Mouse (Mus musculus) kidney, postnatal 0 days (tissue): ENCODE measurements around the gene Sox18. TPM values are rescaled to one million over a fixed set of nuclear protein-coding genes. Genes with fewer than 3 reads are reported as not detected.

Source experiments
- ATAC-seq: fragments of 200-750 bp; cut with Nextera tagmentation; replicated peaks from 2 replicates; pipeline ENCODE4 v1.8.0; 2017; ENCODE audit warnings: low read depth, moderate number of reproducible peaks, moderate TSS enrichment, moderate library complexity; ENCODE audit not compliant: low FRiP score
- DNase-seq: peaks from one replicate; pipeline ENCODE4 v3.0.0-alpha.2; 2016; ENCODE audit warnings: low spot score
- H3K27ac ChIP-seq: fragments of 300-500 bp; sonication (generic); 2 replicates; pipeline ENCODE4 v1.5.1; 2014; ENCODE audit warnings: mild to moderate bottlenecking
- H3K27me3 ChIP-seq: fragments of 300-500 bp; sonication (generic); 2 replicates; pipeline ENCODE4 v1.6.1; 2014; ENCODE audit warnings: low read length, mixed read lengths; ENCODE audit not compliant: insufficient read depth
- H3K36me3 ChIP-seq: fragments of 300-500 bp; sonication (generic); 2 replicates; pipeline ENCODE4 v1.6.1; 2014; ENCODE audit warnings: low read length, mixed read lengths; ENCODE audit not compliant: insufficient read depth
- H3K4me1 ChIP-seq: fragments of 300-500 bp; sonication (generic); replicated peaks from 2 replicates; pipeline ENCODE4 v1.6.1; 2014; ENCODE audit warnings: antibody characterized with exemption, low read length, mixed read lengths; ENCODE audit not compliant: insufficient read depth
- H3K4me2 ChIP-seq: fragments of 300-500 bp; sonication (generic); 2 replicates; pipeline ENCODE4 v1.6.1; 2014; ENCODE audit warnings: mild to moderate bottlenecking, low read length, moderate library complexity, mixed read lengths
- H3K4me3 ChIP-seq: fragments of 300-500 bp; sonication (generic); replicated peaks from 2 replicates; pipeline ENCODE4 v1.5.1; 2014; ENCODE audit warnings: low read depth, low read length
- H3K9ac ChIP-seq: fragments of 300-500 bp; sonication (generic); 2 replicates; pipeline ENCODE4 v1.6.1; 2014; ENCODE audit warnings: low read depth, low read length
- H3K9me3 ChIP-seq: fragments of 300-500 bp; sonication (generic); replicated peaks from 2 replicates; pipeline ENCODE4 v1.6.1; 2016; ENCODE audit warnings: low read length, inconsistent platforms, mixed read lengths
- CTCF ChIP-seq: IDR thresholded peaks from 2 replicates; pipeline ENCODE4 v1.5.1; 2016; ENCODE audit warnings: antibody characterized with exemption, low read depth, mild to moderate bottlenecking, moderate library complexity
- WGBS: fragments of 180-500 bp; shearing (Covaris S2); extraction: QIAGEN DNeasy Blood & Tissue Kit; methylation state at CpG from one replicate; pipeline ENCODE4 v1.1.7; 2014; 5-methylcytosine and 5-hydroxymethylcytosine counted together
- polyA plus RNA-seq: library from polyadenylated mRNA; unstranded; fragments of >200 nt; fragmentation: Nextera tagmentation; extraction: Ambion mirVana; gene quantifications from 2 replicates; pipeline ENCODE4 v1.2.1, GENCODE M21; 2015

Sox18 gene
- polyA plus RNA-seq, 1 experiment from 2014 or later: 62.2 TPM

DNA sequence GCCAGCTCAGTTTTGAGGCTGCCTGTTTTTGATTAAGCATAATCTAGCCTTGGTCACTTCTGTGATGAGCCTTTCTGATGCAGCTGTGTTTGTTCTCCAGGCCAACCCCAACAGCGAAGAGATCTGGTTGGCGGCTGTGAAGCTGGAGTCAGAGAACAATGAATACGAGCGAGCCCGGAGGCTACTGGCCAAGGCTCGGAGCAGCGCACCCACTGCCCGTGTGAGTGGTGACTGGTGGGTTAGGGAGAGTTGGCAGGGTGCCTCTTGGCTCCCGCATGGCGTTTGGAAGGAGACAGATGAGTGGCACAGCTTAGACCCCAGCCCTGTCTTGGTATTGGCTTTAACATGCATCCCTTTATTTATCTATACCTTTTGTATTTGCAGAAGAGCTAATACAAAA lies 22.5 kb downstream of the Sox18 start:
- Histone ChIP-seq H3K4me3 (no peak overlapping the region), H3K36me3 (peaks cover 75% of the 10 kb centered on the region), H3K4me1 (no peaks in the 10 kb centered on the region), H3K4me2 (no peak overlapping the region), H3K9ac (no peak overlapping the region), H3K9me3 (no peaks in the 10 kb centered on the region), H3K27ac (no peak overlapping the region), H3K27me3 (no peaks in the 10 kb centered on the region)
- no peak for TF ChIP-seq CTCF
- WGBS: 96% methylated on average over 10 of the region's 10 CpGs
- ATAC-seq (no peak), DNase-seq (no peak)

DNA sequence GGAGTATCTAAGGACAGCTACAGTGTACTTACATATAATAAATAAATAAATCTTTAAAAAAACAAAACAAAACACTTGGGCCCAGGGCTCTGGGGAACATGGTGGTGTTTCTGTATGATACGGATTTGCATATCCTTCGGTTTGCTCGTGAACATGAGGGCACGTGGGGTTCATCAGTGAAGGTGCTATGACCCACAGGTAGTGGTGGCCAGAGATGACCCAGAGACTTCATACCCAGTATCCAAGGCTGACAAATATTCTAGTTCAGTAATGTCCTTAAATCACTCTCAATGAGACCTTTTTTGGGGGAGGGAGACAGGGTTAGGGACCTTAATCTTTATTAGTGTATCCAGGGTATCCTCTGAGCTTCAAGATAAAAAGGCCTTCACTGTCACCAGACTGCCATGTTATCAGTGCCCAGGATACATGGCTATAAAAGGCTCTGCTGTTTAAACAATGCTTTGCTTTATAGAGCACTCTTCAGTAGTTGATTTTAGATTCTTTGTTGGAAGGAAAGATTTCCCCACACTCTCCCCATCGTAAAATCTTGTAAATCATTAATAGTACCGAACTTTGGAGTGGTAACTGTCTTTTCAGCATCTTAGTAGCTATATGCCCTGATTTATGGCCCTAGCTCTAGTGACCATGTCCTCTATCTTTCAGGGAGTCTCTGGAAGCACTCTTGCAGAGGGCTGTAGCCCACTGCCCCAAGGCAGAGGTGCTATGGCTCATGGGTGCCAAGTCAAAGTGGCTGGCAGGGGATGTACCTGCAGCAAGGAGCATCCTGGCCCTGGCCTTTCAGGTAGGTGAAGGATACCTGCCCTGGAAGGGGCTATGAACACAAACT lies 24.6 kb downstream of the Sox18 start:
- Histone ChIP-seq H3K27ac (no peak overlapping the region), H3K4me2 (no peak overlapping the region), H3K4me3 (no peak overlapping the region), H3K9ac (no peak overlapping the region), H3K9me3 (no peaks in the 10 kb centered on the region), H3K36me3 (peaks cover 64% of the 10 kb centered on the region), H3K27me3 (no peaks in the 10 kb centered on the region), H3K4me1 (no peaks in the 10 kb centered on the region)
- 81% methylated on average over 6 of the region's 6 CpGs for WGBS
- ATAC-seq (no peak), DNase-seq (no peak)
- TF ChIP-seq CTCF: no peak

DNA sequence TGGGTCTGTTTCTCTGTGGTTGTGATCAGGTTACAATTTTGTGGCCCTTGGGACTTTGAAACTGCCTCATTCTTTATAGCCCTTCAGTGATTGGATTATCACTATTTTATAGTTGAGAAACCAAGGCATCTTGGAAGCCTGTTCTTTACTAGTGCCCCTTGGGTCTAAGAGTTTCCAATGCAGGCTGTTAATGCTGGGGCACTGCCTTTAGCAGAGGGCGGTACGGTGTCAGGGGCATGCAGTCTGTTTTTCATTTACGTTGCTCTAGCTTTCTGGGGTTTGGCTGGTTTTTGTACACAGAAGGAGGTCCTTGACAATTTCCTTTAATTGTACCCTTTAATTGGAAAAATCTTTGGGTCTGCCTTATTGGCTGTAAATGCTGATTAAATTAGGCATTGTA lies 25.8 kb downstream of the Sox18 start:
- ATAC-seq (no peak), DNase-seq (no peak)
- peaks cover 66% of the 10 kb centered on the region for H3K36me3 ChIP-seq
- H3K27ac ChIP-seq: no peak overlapping the region
- H3K4me3 ChIP-seq: no peak overlapping the region
- WGBS: 97% methylated on average over 3 of the region's 3 CpGs
- TF ChIP-seq CTCF: no peak
- H3K9me3 ChIP-seq: no peaks in the 10 kb centered on the region
- no peaks in the 10 kb centered on the region for H3K27me3 ChIP-seq
- no peaks in the 10 kb centered on the region for H3K4me1 ChIP-seq
- no peak overlapping the region for H3K9ac ChIP-seq
- no peak overlapping the region for H3K4me2 ChIP-seq

DNA sequence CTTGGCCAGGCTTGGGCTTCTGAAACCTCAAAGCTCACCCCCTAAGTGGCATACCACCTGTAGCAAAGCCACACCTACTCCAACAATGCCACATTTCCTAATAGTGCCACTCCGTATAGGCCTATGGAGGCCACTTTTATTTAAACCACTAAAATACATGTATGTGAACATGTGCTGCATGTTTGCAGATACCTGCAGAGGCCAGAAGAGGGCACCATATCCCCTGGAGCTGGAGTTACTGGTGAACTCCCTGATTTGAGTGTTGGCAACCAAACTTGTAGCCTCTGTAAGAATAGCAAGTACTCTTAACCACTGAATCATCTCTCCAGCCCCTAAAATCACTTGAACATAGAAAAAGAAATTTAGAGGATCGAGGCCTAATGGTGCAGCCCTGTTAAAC lies 27.1 kb downstream of the Sox18 start:
- Histone ChIP-seq H3K9ac (no peak overlapping the region), H3K4me2 (no peak overlapping the region), H3K27me3 (no peaks in the 10 kb centered on the region), H3K4me1 (no peaks in the 10 kb centered on the region), H3K36me3 (peaks cover 61% of the 10 kb centered on the region), H3K4me3 (no peak overlapping the region), H3K9me3 (no peaks in the 10 kb centered on the region), H3K27ac (no peak overlapping the region)
- ATAC-seq (no peak), DNase-seq (peak; percentile 63)
- 95% methylated on average over 2 of the region's 2 CpGs for WGBS
- peak; percentile 82 for TF ChIP-seq CTCF

DNA sequence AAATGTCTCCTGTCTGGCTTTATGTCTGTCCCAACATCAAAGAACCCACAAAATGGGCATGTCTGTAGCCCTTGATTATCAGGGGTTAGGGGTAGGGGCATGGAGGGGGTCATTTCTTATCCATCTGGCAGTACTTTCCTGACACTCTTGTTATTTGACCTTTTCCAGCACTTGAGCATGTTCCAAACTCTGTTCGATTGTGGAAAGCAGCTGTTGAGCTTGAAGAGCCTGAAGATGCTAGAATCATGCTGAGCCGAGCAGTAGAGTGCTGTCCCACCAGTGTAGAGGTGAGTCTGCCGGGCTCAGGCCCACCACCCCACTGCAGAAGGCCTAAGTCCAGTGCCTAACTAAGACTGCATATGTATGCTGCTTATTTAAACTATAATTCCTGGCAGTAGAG lies 35.6 kb downstream of the Sox18 start:
- Histone ChIP-seq H3K4me1 (no peaks in the 10 kb centered on the region), H3K36me3 (peaks cover 72% of the 10 kb centered on the region), H3K27me3 (no peaks in the 10 kb centered on the region), H3K9ac (no peak overlapping the region), H3K9me3 (no peaks in the 10 kb centered on the region), H3K4me3 (no peak overlapping the region), H3K27ac (no peak overlapping the region), H3K4me2 (no peak overlapping the region)
- DNase-seq: no peak
- 94% methylated on average over 3 of the region's 3 CpGs for WGBS
- no peak for ATAC-seq
- TF ChIP-seq CTCF: no peak

DNA sequence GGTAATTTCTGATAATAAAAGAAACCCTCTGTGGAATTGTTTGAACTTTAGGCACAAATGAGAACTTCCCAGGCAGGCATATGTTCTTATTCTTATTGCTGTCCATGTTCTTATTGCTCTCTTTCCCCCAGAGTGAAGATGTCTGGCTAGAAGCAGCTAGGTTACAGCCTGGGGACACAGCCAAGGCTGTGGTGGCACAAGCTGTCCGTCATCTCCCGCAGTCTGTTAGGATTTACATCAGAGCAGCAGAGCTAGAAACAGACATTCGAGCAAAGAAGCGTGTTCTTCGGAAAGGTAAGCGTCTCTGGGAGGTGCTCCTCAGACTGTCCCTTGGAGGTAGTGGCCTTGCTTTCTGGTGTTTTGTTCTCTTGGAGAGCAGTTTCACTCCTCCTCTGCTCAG lies 38.8 kb downstream of the Sox18 start:
- TF ChIP-seq CTCF: no peak
- ATAC-seq: no peak
- no peak overlapping the region for H3K27ac ChIP-seq
- H3K4me1 ChIP-seq: no peaks in the 10 kb centered on the region
- no peak overlapping the region for H3K4me2 ChIP-seq
- DNase-seq: no peak
- H3K4me3 ChIP-seq: no peak overlapping the region
- H3K27me3 ChIP-seq: no peaks in the 10 kb centered on the region
- H3K9ac ChIP-seq: no peak overlapping the region
- H3K9me3 ChIP-seq: no peaks in the 10 kb centered on the region
- peaks cover 57% of the 10 kb centered on the region for H3K36me3 ChIP-seq
- 93% methylated on average over 6 of the region's 6 CpGs for WGBS

DNA sequence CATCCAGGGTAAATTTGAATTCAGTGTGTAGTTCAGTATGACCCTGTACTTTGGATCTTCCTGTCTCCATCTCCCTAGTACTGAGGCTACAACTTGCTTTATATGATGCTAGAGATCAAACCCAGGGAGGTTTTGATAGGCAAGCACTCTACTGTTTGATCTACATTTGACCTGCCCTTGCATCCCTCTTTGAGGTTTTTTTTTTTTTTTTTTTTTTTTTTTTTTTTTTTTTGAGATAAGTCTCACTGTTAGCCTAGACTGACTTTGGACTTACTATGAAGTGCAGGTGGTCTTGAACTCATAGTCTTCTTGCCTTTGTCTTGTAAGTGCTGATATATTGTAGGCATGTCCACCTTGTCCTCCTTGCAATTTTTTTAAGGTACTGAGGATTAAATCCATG lies 43.0 kb downstream of the Sox18 start:
- Histone ChIP-seq H3K27me3 (no peaks in the 10 kb centered on the region), H3K4me3 (no peak overlapping the region), H3K27ac (no peak overlapping the region), H3K9me3 (no peaks in the 10 kb centered on the region), H3K9ac (no peak overlapping the region), H3K4me1 (no peaks in the 10 kb centered on the region), H3K36me3 (peaks cover 26% of the 10 kb centered on the region), H3K4me2 (no peak overlapping the region)
- no peak for TF ChIP-seq CTCF
- no peak for ATAC-seq
- no peak for DNase-seq
